Mouse (Mus musculus) C2C12 (cell line): Measurements from ENCODE around the gene Hoxa7. TPM values are rescaled to one million over a fixed set of nuclear protein-coding genes. Genes with fewer than 3 reads are reported as not detected.

ENCODE experiments used
- H3K27me3 ChIP-seq: one replicate; pipeline ENCODE4 v1.6.1; 2011; ENCODE audit not compliant: control insufficient read depth, insufficient read depth, insufficient read length
- H3K36me3 ChIP-seq: one replicate; pipeline ENCODE4 v1.6.1; 2011; ENCODE audit not compliant: control insufficient read depth, insufficient read depth
- H3K4me3 ChIP-seq: one replicate; pipeline ENCODE4 v1.5.1; 2011; ENCODE audit warnings: mild to moderate bottlenecking, control low read depth; ENCODE audit not compliant: poor library complexity, insufficient read depth, severe bottlenecking
- H3K79me2 ChIP-seq: one replicate; pipeline ENCODE4 v1.6.1; 2011; ENCODE audit not compliant: control insufficient read depth, insufficient read depth
- H3K79me3 ChIP-seq: one replicate; pipeline ENCODE4 v1.6.1; 2011; ENCODE audit warnings: low read depth, control low read depth
- H3ac ChIP-seq: one replicate; pipeline ENCODE3; 2011; ENCODE audit warnings: low read depth; ENCODE audit not compliant: control insufficient read depth, insufficient read length
- CEBPB ChIP-seq: IDR thresholded peaks from one replicate; pipeline ENCODE4 v1.6.1; 2011; ENCODE audit warnings: low read depth, mild to moderate bottlenecking, control low read depth, moderate library complexity
- CTCF ChIP-seq: IDR thresholded peaks from one replicate; pipeline ENCODE4 v1.5.1; 2011; ENCODE audit not compliant: control insufficient read depth, insufficient read depth, insufficient read length
- FOSL1 ChIP-seq: IDR thresholded peaks from one replicate; pipeline ENCODE4 v1.8.0; 2011; ENCODE audit warnings: mild to moderate bottlenecking, low read length; ENCODE audit not compliant: poor library complexity, insufficient read depth, severe bottlenecking
- MAX ChIP-seq: IDR thresholded peaks from one replicate; pipeline ENCODE4 v1.6.1; 2011; ENCODE audit warnings: mild to moderate bottlenecking, control low read depth
- MYOD1 ChIP-seq: IDR thresholded peaks from one replicate; pipeline ENCODE4 v1.6.1; 2011; ENCODE audit warnings: low read depth; ENCODE audit not compliant: control insufficient read depth, insufficient read length
- MYOG ChIP-seq: IDR thresholded peaks from one replicate; pipeline ENCODE4 v1.6.1; 2011; ENCODE audit not compliant: control insufficient read depth, insufficient read length; ENCODE audit errors: extremely low read depth
- USF1 ChIP-seq: IDR thresholded peaks from one replicate; pipeline ENCODE4 v1.6.1; 2011; ENCODE audit warnings: low read depth, mild to moderate bottlenecking, control low read depth, moderate library complexity
- polyA plus RNA-seq: library from polyadenylated mRNA; unstranded; fragments of >200 nt; fragmentation: generic; extraction: Trizol; gene quantifications from one replicate; pipeline ENCODE4 v1.2.1, GENCODE M21; 2012; ENCODE audit warnings: missing spikeins

Hoxa7 gene
- polyA plus RNA-seq, 1 experiment = 7.5 TPM

- Histone ChIP-seq H3K79me2 (no peaks in the 10 kb centered on the region), H3K4me3 (no peak overlapping the region), H3K36me3 (peaks cover 3% of the 10 kb centered on the region), H3K79me3 (no peaks in the 10 kb centered on the region), H3K27me3 (no peaks in the 10 kb centered on the region), H3ac (no peak overlapping the region)
- no peak for TF ChIP-seq FOSL1
- no peak for TF ChIP-seq MYOG
- no peak for TF ChIP-seq CTCF
- no peak for TF ChIP-seq MAX
- TF ChIP-seq MYOD1 = no peak
- no peak for TF ChIP-seq CEBPB
- TF ChIP-seq USF1 = no peak
These were observed 49.7 kb downstream of the Hoxa7 start for GRCm38 (mm10) chr6:52171938-52172337.

- no peak for TF ChIP-seq MYOD1
- TF ChIP-seq CEBPB = no peak
- no peak for TF ChIP-seq USF1
- TF ChIP-seq CTCF = no peak
- no peak for TF ChIP-seq MYOG
- TF ChIP-seq FOSL1 = no peak
- TF ChIP-seq MAX = no peak
These were observed 50.3 kb downstream of the Hoxa7 start for GRCm38 (mm10) chr6:52171331-52171730.

GRCm38 (mm10) chr6:52170898-52171223, 50.8 kb downstream of the Hoxa7 start:
- Histone ChIP-seq H3K4me3 (no peak overlapping the region), H3K79me3 (no peaks in the 10 kb centered on the region), H3K79me2 (no peaks in the 10 kb centered on the region), H3ac (no peak overlapping the region), H3K36me3 (peaks cover 3% of the 10 kb centered on the region), H3K27me3 (no peaks in the 10 kb centered on the region)
- TF ChIP-seq MYOD1 (no peak), MYOG (no peak), MAX (no peak), FOSL1 (no peak), CEBPB (no peak), USF1 (no peak), CTCF (no peak)

More at GRCm38 (mm10) chr6:52171331-52171730, 50.3 kb downstream of the Hoxa7 start:
- no peaks in the 10 kb centered on the region for H3K79me2 ChIP-seq
- H3K36me3 ChIP-seq = peaks cover 3% of the 10 kb centered on the region
- no peak overlapping the region for H3ac ChIP-seq
- H3K4me3 ChIP-seq = no peak overlapping the region
- H3K79me3 ChIP-seq = no peaks in the 10 kb centered on the region
- no peaks in the 10 kb centered on the region for H3K27me3 ChIP-seq

- no peak for TF ChIP-seq FOSL1
- TF ChIP-seq MYOD1 = no peak
- no peak for TF ChIP-seq USF1
- TF ChIP-seq MAX = no peak
- TF ChIP-seq CTCF = no peak
- TF ChIP-seq MYOG = no peak
- no peak for TF ChIP-seq CEBPB
- Histone ChIP-seq H3K36me3 (peaks cover 3% of the 10 kb centered on the region), H3K79me3 (no peaks in the 10 kb centered on the region), H3ac (no peak overlapping the region), H3K4me3 (no peak overlapping the region), H3K27me3 (no peaks in the 10 kb centered on the region), H3K79me2 (no peaks in the 10 kb centered on the region)
These were observed 51.3 kb downstream of the Hoxa7 start for GRCm38 (mm10) chr6:52170166-52170897.

GRCm38 (mm10) chr6:52169499-52170165, 52.0 kb downstream of the Hoxa7 start:
- TF ChIP-seq MYOG = no peak
- no peak for TF ChIP-seq FOSL1
- no peak for TF ChIP-seq MYOD1
- TF ChIP-seq USF1 = no peak
- TF ChIP-seq CEBPB = no peak
- TF ChIP-seq MAX = no peak
- TF ChIP-seq CTCF = no peak
- no peaks in the 10 kb centered on the region for H3K27me3 ChIP-seq
- H3K79me2 ChIP-seq = no peaks in the 10 kb centered on the region
- H3ac ChIP-seq = no peak overlapping the region
- no peak overlapping the region for H3K4me3 ChIP-seq
- no peaks in the 10 kb centered on the region for H3K79me3 ChIP-seq
- H3K36me3 ChIP-seq = peaks cover 3% of the 10 kb centered on the region
